Mouse (Mus musculus): ENCODE data around the gene Dnah9. TPM values are rescaled to one million over a fixed set of nuclear protein-coding genes. Genes with fewer than 3 reads are reported as not detected.

The Dnah9 gene
- total and polyA plus RNA-seq, 3 experiments = 0.01 TPM; not detected in 2

DNA sequence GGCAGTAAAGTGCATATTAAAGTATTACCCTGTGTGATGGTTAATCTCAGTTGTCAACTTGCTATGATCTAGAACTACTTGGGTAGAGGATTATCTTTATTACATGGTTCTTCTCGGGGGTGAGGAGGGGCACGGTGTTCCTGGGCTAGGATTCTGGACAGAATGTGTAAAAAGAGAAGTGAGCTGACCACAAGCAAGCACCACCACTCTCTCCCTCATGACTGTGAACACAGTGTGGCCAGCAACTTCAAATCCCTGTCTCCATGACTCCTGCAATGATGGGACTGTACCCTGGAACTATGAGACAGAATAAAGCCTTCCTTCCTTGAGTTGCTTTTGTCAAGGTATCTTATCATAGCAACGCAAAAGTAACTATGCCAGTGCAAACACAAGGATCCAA, 386.8 kb downstream of the Dnah9 start:
- Histone ChIP-seq H3K9me3 (replicated peaks; ENCODE audit: insufficient read depth, low read length) (no peaks in the 10 kb centered on the region), H3K79me2 (ENCODE audit: control insufficient read depth, insufficient read depth, low read length, poor library complexity) (peaks cover 22% of the 10 kb centered on the region), H3K36me3 (ENCODE audit: control insufficient read depth in 1 of 2, insufficient read depth in 2 of 2, low read length in 2 of 2) (peaks cover 11 to 26% of the 10 kb centered on the region in 2 experiments; a peak in 3 of 4 replicates), H3K4me3 (ENCODE audit: control insufficient read depth in 1 of 2, insufficient read depth in 1 of 2, low read depth in 2 of 2, low read length in 2 of 2) (no peak overlapping the region), H3K27ac (ENCODE audit: control insufficient read depth, low read depth, low read length) (no peak overlapping the region), H3K27me3 (ENCODE audit: control insufficient read depth in 1 of 2, insufficient read depth in 2 of 2, low read length in 2 of 2) (no peaks in the 10 kb centered on the region), H3K4me1 (ENCODE audit: control insufficient read depth in 1 of 2, insufficient read depth in 2 of 2, low read length in 2 of 2) (peaks cover 18% of the 10 kb centered on the region in 2 experiments), H3K9ac (ENCODE audit: control insufficient read depth, low read depth, low read length, poor library complexity, severe bottlenecking) (no peak overlapping the region)
- DNase-seq (ENCODE audit: low read depth, low spot score) = no peak
- TF ChIP-seq TBP (IDR thresholded peaks at IDR 0.05; ENCODE audit: low read depth, low read length) (no peak), MYB (IDR thresholded peaks at IDR 0.05; ENCODE audit: low read depth, low read length) (no peak), GATA1 (IDR thresholded peaks at IDR 0.05; ENCODE audit: low read depth, low read length) (no peak)
